Mouse (Mus musculus): ENCODE measurements at regions not wholly inside any gene's neighbourhood (a gene's known extent, or its start where the extent isn't known, plus 50 kb on each side); places are given as distances from the start of the nearest gene placed in this dataset.

GRCm38 (mm10) chr11:45495246-45495645, 356.6 kb upstream of the Clint1 start:
- TF ChIP-seq POLR2AphosphoS2 (IDR thresholded peaks at IDR 0.05; ENCODE audit: insufficient read length, low read depth) (no peak), POLR2A (IDR thresholded peaks at IDR 0.05; ENCODE audit: insufficient read length, low read depth) (no peak)
